Mouse (Mus musculus) ovary, postnatal 10 days (tissue): ENCODE measurements around the gene Adra2b.

Source experiments
- DNase-seq: peaks from one replicate; pipeline ENCODE4 v3.0.0; 2022; ENCODE audit warnings: low spot score

Gene Adra2b

GRCm38 (mm10) chr2:127387521-127387920 lies 24.5 kb downstream of the Adra2b start:
- no peak for DNase-seq

GRCm38 (mm10) chr2:127390352-127390751 lies 27.3 kb downstream of the Adra2b start:
- no peak for DNase-seq

GRCm38 (mm10) chr2:127390846-127391245 lies 27.8 kb downstream of the Adra2b start:
- no peak for DNase-seq

GRCm38 (mm10) chr2:127391323-127391722 lies 28.3 kb downstream of the Adra2b start:
- DNase-seq: no peak

- no peak for DNase-seq
Observed at GRCm38 (mm10) chr2:127394606-127395161, 31.7 kb downstream of the Adra2b start.

- no peak for DNase-seq
Observed at GRCm38 (mm10) chr2:127398738-127399137, 35.7 kb downstream of the Adra2b start.

- no peak for DNase-seq
Observed at GRCm38 (mm10) chr2:127411126-127411525, 48.1 kb downstream of the Adra2b start.

GRCm38 (mm10) chr2:127415806-127416205 lies 52.8 kb downstream of the Adra2b start:
- no peak for DNase-seq

GRCm38 (mm10) chr2:127416706-127417105 lies 53.7 kb downstream of the Adra2b start:
- no peak for DNase-seq
